Mouse (Mus musculus) kidney, postnatal 36 days (tissue): ENCODE data around the gene Nrtn.
A peak's percentile ranks its signal among the peaks of the same experiment; 100 is the strongest.

Source experiments
- DNase-seq, 2 experiments: peaks; one replicate each; pipeline ENCODE4 v3.0.0; 2021 to 2022; ENCODE audit warnings: mixed read lengths in 2 of 2

The Nrtn gene

DNA sequence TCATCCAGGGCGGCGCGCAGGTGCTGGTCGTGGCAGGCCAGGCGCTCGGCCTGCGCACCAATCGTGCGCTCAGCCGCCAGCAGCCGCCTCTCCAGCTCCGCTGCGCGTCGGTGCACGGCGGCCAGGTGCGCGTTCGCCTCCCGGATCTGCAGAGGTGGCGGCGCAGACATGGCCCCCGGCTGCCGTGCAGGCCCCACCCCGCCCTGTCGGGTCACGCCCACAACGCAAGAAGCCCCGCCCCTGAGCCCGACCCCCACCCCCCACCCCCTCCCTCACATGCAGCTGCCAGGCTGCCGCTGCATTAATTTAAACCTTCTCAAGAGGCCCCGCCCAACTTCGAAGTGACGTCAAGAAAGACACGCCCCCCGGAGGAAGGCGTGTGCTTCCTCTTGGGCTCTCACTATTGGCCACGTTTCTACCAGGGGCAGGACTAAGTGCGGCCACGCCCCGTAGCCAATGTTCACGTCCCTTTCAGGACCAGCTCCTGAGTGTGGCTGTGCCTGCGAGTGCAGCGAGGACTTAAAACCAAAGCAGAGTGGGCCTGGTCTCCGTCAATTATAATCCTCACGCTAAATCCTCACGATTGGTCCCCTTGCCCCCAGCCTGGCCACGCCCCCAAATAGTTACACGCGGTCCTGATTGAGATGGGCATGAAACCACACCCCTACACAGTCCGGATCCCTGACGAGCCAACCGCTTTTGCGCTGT is 40.5 kb downstream of the Nrtn start:
- peak; percentile 98 to 99 for DNase-seq

- no peak for DNase-seq
These were observed 41.2 kb downstream of the Nrtn start for GRCm38 (mm10) chr17:56715914-56716654.

DNA sequence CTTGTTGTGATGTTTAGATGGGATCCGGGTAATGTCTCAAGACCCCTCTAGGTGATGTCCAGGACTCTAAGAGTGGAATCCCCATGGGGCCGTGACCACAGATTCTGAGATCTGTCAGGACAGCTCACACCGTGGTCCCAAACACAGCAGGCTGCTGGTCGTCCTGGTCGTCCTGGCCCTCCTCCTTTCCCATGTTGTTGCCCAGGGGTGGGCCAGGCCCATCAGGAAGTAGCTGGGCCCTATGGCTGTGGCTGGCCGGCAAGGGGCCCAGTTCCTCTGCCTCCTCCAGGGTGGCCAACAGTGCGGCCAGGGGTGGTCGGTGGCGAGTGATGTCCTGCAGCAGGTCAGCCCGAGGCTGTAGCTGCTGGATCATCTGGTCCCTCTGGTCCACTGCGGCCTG is 42.0 kb downstream of the Nrtn start:
- no peak for DNase-seq

DNA sequence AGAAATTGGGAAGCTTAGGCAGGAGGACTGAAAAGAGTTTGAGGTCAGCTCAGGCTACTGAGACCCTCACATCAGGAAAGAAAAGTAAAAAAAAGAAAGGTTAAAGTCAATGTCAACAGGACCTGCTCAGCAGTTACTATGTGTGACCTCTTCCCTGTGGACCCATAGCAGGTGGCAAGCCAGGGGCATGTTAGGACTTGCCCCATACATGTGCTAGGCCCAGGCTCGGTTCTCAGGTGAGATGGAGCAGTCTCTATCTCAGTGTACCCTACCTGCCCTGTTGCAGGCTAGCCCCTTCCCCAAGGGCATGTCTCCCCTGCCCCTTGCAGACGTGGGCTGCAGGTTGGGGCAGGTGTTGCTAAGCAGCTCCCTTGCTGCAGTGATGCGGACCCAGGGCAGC is 47.6 kb downstream of the Nrtn start:
- DNase-seq: no peak

DNA sequence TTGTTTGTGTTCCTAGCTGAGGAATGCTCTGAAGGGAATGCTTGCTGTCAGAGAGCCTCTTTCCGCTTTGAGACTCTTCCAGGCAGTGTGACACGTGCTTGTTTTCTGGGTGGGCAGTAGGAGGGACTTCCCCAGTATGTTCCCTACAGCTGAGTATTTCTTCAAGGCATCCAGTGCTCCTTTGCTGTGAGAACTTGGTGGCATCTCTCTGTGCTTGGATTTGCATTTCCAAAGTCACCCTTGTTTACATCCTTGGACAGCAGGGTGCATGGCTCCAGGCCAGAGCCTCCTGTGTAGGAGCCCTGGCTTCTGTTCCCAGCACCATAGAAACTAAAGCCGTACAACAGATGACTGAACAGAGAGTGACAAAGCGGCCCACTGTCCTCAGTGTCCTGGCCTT is 48.6 kb downstream of the Nrtn start:
- DNase-seq: no peak

DNA sequence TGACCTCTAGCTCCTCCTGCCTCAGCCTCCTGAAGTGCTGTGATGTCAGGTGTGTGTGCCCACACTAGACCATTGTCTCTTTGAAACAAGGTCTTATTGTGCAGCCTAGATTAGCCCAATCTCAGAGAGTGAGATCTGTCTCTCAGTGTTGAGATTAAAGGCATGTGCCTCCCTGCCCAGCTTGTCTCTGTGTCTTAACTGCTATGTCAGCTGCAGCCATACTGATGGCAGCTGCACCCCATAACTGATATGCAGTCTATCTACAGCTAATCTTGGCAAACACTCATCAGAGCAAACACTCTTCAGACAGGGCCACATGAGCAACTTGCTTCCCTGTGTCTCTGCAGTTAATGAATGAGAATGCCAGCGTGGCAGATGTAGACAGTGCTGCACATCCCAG is 50.8 kb downstream of the Nrtn start:
- DNase-seq: no peak

- no peak for DNase-seq
These were observed 54.3 kb downstream of the Nrtn start for GRCm38 (mm10) chr17:56703038-56703437.
